Mouse (Mus musculus): Measurements from ENCODE around the gene Bsg. TPM values are rescaled to one million over a fixed set of nuclear protein-coding genes. Genes with fewer than 3 reads are reported as not detected.
A peak's percentile ranks its signal among the peaks of the same experiment; 100 is the strongest.

Gene Bsg
- total RNA-seq, 2 experiments from 2014 or later: 697 to 706 TPM

DNA sequence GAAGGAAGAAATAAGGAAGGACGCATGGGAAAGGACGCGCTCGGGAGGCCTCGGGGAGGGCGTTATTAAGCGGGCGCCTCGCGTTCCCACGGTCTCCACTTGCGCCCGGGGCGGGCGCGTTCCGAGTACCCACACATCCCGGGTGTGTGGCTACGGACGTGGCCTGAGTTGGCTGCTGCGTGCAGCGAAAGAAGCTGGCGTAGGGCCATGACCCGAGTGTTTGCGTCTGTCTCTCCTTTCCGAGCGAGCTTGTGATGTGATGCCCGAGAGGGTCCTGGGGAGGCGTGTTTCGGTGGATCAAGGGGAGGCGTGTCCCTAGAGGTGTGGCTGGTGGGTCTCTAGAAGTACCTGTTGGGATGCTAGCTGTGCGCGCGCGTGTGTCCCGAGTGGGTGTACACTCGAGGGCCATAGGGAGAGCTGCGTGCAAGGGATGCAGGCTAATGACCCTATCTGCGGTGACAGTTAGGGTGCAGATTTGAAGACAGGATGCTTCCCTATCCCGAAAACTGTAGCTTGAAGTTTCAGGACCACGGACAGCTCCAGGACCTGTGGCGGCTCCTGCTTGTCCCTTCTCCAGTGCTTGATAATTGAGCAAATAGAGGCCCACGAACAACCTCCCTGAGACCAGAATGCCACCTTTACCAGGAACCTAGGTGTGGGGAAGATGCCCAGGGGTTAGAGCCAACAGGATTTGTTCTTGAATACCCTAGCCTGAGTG, 13.5 kb downstream of the Bsg start:
- intact Hi-C loops (cut with DNase I): no loop called here
- DNase-seq (ENCODE audit: extremely low spot score in 1 of 2, low spot score in 2 of 2): peak in 1 of 2 experiments; percentile 71

DNA sequence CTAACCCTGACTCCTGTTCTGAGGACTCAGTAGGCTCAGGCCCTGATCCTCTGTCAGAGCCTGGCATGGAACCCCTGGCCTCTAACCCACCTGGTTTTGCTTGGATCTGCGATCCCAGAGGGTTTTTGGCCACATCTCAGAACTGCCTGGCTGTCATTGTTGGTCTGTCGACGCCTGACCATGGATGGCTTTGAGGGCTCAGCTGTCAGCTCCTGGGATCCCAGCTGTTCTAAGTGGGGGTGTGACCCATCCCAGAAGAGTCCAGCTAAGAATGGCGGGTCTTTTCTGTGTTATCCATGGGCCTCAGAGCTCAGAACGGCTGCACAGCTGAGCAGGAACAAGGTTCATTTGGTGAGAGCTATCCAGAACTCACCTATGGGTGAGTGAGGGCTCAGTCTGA, 16.8 kb downstream of the Bsg start:
- intact Hi-C loops (cut with DNase I): no loop called here

GRCm38 (mm10) chr10:79723047-79723446, 18.8 kb downstream of the Bsg start:
- no peak for DNase-seq (ENCODE audit: extremely low spot score in 1 of 2, low spot score in 2 of 2)
- intact Hi-C loops (cut with DNase I): no loop called here

More for the DNA sequence above, 16.8 kb downstream of the Bsg start:
- no peak for DNase-seq (ENCODE audit: extremely low spot score in 1 of 2, low spot score in 2 of 2)

GRCm38 (mm10) chr10:79723692-79724091, 19.4 kb downstream of the Bsg start:
- DNase-seq (ENCODE audit: extremely low spot score in 1 of 2, low spot score in 2 of 2): no peak
- intact Hi-C loops (cut with DNase I): no loop called here

- intact Hi-C loops (cut with DNase I): no loop called here
- peak in 1 of 2 experiments; percentile 65 for DNase-seq (ENCODE audit: extremely low spot score in 1 of 2, low spot score in 2 of 2)
Measured at GRCm38 (mm10) chr10:79726090-79726489, 21.8 kb downstream of the Bsg start.

DNA sequence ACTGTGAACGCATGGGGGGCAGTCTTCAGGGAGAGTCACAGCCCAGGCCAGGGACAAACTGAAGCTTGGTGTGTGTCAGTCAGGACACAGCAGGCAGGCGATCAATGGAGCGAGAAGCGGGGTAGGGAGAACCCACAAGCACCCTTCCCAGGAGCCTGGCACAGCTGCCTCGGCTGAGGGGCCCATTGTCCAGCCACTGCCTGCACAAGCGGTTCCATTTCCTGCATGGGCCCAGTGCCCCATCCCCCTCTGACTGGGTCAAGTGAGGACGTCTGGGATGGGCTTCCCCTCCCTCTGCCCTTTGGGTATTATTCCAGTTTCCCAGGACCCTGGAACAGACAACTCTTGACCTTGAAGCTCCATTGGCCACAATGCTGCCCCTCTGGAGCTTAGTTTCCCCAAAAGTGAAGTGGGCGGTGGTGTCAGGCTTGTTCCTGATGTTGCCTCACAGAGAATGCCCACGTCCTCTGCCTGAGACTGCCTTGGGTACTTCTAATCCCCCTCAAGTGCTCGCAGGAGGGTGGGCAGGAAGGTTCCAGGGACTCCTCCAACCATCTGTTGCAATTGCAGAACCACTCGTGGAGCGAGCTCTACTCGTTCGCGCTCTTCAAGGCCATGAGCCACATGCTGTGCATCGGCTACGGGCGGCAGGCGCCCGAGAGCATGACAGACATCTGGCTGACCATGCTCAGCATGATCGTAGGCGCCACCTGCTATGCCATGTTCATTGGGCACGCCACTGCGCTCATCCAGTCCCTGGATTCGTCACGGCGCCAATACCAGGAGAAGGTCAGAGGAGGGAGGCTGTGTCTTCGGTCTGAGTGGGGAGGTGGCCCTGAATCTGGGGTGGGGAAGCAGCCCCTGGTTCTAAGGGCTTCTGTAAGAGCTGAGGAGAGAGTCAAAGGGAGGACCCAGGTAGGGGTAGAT, 24.3 kb downstream of the Bsg start:
- intact Hi-C loops (cut with DNase I): no loop called here
- DNase-seq (ENCODE audit: extremely low spot score in 1 of 2, low spot score in 2 of 2): peak in 1 of 2 experiments; percentile 68

- DNase-seq (ENCODE audit: extremely low spot score in 1 of 2, low spot score in 2 of 2): peak in 1 of 2 experiments; percentile 75
- intact Hi-C loops (cut with DNase I): no loop called here
Measured at GRCm38 (mm10) chr10:79729357-79729965, 25.2 kb downstream of the Bsg start.

DNA sequence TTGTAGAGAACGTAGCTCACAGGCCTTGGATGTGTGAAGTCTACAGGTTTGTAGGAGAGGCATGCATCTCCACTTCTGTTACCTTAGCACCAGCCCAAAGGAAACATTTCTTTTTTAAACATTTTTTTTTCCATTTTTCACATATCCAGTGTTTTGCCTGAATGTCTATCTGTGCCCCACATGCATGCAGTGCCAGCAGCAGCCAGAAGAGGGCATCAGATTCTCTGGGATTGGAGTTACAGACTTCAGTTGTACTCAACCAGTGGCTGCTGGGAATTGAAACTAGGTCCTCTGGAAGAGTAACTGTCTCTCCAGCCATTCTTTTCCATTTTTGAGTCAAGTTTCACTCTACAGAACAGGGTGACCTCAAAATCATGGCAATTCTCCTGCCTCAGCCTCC, 28.2 kb downstream of the Bsg start:
- intact Hi-C loops (cut with DNase I): no loop called here
- DNase-seq (ENCODE audit: extremely low spot score in 1 of 2, low spot score in 2 of 2): no peak

DNA sequence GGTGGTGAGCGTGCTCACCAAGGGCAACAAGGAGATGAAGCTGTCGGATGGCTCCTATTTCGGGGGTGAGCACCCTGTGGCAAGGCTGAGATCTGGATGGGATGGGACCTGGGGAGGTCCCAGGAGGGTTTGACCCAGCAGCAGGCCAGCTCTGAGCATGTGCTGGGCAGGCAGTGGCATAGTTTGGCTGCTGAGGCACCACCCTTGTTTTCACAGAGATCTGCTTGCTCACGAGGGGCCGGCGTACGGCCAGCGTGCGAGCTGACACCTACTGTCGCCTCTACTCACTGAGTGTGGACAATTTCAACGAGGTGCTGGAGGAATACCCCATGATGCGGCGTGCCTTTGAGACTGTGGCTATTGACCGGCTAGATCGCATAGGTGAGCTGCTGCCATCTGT, 29.6 kb downstream of the Bsg start:
- intact Hi-C loops (cut with DNase I): no loop called here
- DNase-seq (ENCODE audit: extremely low spot score in 1 of 2, low spot score in 2 of 2): no peak

DNA sequence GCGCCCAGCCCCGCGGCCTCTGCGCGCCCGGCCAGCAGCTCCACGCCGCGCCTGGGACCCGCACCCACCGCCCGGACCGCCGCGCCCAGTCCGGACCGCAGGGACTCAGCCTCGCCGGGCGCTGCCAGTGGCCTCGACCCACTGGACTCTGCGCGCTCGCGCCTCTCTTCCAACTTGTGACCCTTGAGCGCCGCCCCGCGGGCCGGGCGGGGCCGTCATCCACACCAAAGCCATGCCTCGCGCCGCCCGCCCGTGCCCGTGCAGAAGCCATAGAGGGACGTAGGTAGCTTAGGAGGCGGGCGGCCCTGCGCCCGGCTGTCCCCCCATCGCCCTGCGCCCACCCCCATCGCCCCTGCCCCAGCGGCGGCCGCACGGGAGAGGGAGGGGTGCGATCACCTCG, 31.1 kb downstream of the Bsg start:
- intact Hi-C loops (cut with DNase I): no loop called here

DNA sequence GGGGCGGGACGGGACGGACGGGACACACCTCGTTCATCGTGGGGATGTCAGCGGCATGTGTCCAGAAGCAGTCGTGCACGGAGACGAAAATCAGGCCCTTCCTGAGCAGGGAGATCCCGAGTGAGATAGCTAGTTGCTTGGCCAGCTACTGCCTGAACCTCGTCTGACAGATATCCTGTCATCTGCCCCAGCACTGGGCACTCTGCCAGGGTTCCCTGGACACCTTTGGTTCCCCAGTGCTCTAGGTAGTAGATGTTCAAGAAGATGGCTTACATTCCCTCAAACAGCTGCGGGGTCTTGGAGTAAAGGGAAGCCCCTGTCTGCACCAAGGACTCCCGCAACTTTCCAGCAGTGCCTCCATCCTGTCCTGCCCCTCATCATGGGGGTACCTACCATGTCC, 32.4 kb downstream of the Bsg start:
- DNase-seq (ENCODE audit: extremely low spot score in 1 of 2, low spot score in 2 of 2): no peak
- intact Hi-C loops (cut with DNase I): no loop called here

More for the DNA sequence above, 31.1 kb downstream of the Bsg start:
- peak in 1 of 2 experiments; percentile 42 for DNase-seq (ENCODE audit: extremely low spot score in 1 of 2, low spot score in 2 of 2)

GRCm38 (mm10) chr10:79738259-79738658, 34.0 kb downstream of the Bsg start:
- intact Hi-C loops (cut with DNase I): no loop called here
- DNase-seq (ENCODE audit: extremely low spot score in 1 of 2, low spot score in 2 of 2): peak in 1 of 2 experiments; percentile 37

- intact Hi-C loops (cut with DNase I): no loop called here
- no peak for DNase-seq (ENCODE audit: extremely low spot score in 1 of 2, low spot score in 2 of 2)
Measured at GRCm38 (mm10) chr10:79739234-79739633, 34.9 kb downstream of the Bsg start.

GRCm38 (mm10) chr10:79740863-79741262, 36.6 kb downstream of the Bsg start:
- no peak for DNase-seq (ENCODE audit: extremely low spot score in 1 of 2, low spot score in 2 of 2)
- intact Hi-C loops (cut with DNase I): no loop called here

- intact Hi-C loops (cut with DNase I): no loop called here
- no peak for DNase-seq (ENCODE audit: extremely low spot score in 1 of 2, low spot score in 2 of 2)
Measured at GRCm38 (mm10) chr10:79743161-79743560, 38.9 kb downstream of the Bsg start.

GRCm38 (mm10) chr10:79743650-79744365, 39.5 kb downstream of the Bsg start:
- intact Hi-C loops (cut with DNase I): no loop called here
- no peak for DNase-seq (ENCODE audit: extremely low spot score in 1 of 2, low spot score in 2 of 2)

- DNase-seq (ENCODE audit: extremely low spot score in 1 of 2, low spot score in 2 of 2): no peak
- intact Hi-C loops (cut with DNase I): no loop called here
Measured at GRCm38 (mm10) chr10:79745411-79745810, 41.1 kb downstream of the Bsg start.

DNA sequence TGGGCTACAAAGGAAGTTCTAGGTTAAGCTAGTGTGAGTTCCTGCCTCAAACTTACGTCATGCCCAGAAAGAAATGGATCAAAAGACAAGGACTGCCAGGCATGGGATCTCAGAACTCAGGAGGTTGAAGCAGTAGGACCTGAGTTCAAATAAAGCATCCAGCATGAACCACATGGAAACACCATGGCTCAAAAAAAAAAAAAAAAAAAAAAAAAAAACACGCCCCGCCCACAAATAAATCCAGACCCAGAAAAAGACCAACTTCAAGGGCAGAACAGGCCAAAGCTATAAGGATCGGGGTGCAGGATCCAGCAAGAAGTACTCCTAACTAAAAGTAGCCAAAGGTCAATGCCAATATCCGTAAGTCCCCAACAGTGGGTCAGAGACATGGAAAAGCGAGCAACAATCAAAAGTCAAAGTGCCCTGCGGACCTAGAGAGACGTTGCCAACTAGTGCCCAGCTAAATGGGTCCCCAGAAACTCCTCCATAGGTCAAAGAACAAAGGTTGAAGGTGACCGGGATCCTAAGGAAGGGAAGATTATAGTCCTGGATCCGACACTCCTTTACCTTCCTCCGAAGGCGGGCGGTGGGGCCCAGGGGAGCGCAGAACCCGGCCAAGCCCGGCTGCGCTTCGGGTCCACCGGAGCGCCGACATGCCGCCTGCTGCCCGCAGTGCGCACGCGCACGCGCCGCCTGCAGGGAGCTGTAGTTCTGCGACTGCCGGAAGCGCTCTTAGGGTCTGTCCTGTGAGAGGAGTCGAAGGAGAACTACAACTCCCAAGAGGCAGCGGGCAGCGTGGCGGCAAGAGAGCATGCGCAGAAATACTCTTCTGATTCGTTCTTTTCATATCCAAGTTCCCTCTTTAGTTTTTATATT, 41.8 kb downstream of the Bsg start, which contains the start of gene Polrmt:
TSS of gene Polrmt (minus strand) at position 684 of the 876 bp plus-strand sequence.
- peak; percentile 97 for DNase-seq (ENCODE audit: extremely low spot score in 1 of 2, low spot score in 2 of 2)
- intact Hi-C loops (cut with DNase I): no loop called here
